Mouse (Mus musculus): ENCODE results near the gene Tmem59. TPM values are rescaled to one million over a fixed set of nuclear protein-coding genes. Genes with fewer than 3 reads are reported as not detected.

Tmem59 gene
- total and polyA plus RNA-seq, 3 experiments = 74.2 to 209 (median 89.2) TPM

DNA sequence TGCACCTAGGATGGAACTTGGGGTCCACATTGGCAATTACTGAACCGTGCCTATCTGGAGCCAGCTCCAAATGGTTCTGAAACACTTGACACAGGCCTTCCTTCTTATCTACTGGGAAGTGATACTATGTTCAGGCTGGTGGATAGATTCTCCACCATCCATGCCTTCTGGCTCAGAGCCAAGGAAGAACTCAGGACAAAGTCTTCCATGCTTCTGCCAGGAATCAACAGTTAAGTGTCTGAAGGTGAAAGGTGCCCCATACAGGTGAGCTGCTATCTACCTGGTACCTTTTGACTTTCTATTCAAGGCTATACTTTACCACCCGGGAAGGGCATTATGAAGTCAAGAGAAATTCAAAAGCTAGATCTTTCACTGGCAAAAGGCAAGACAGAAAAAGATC lies 60.1 kb downstream of the Tmem59 start:
- no peak for TF ChIP-seq CTCF (IDR thresholded peaks at IDR 0.05; ENCODE audit: low read depth, low read length)
- TF ChIP-seq GATA2 (IDR thresholded peaks at IDR 0.05; ENCODE audit: borderline replicate concordance, low read depth, low read length) = no peak
- TF ChIP-seq POLR2AphosphoS5 (IDR thresholded peaks at IDR 0.05; ENCODE audit: insufficient replicate concordance, low read depth, low read length) = no peak
- TF ChIP-seq TAL1 (conservative IDR thresholded peaks at IDR 0.05; ENCODE audit: low read depth, low read length) = no peak
- no peak for TF ChIP-seq GATA1 (IDR thresholded peaks at IDR 0.05; ENCODE audit: borderline replicate concordance, low read length)
- Histone ChIP-seq H3K4me3 (ENCODE audit: low read depth, low read length) (no peak overlapping the region), H3K36me3 (replicated peaks) (peaks cover 91% of the 10 kb centered on the region), H3K4me1 (ENCODE audit: insufficient read depth, low read depth, low read length) (no peaks in the 10 kb centered on the region), H3K27me3 (ENCODE audit: insufficient read depth, low read length) (no peaks in the 10 kb centered on the region), H3K9me3 (replicated peaks) (no peaks in the 10 kb centered on the region)
- DNase-seq (ENCODE audit: low spot score) (no peak), ATAC-seq (ENCODE audit: extremely low read depth, insufficient number of reproducible peaks, low FRiP score, poor library complexity, severe bottlenecking) (no peak)

DNA sequence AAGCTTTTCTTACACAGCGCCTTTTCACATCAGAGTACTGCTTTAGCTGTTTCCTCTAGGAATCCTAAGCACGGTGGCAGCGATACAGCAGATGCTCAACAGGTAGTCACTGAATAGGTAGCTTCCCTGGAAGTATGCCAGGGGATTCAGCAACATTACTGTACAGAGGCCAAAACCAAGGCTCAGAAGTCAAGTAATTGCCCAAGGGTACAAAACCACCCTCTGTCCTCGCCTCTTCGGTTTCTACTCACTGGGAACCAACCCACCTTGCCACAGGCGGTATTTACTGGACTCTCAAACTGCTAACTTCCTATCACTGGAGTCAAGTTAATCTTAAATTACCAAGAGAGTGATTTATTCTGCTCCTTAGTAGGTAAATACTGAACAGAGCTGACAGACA lies 62.0 kb downstream of the Tmem59 start:
- Histone ChIP-seq H3K36me3 (replicated peaks) (peaks cover 86% of the 10 kb centered on the region), H3K27me3 (ENCODE audit: insufficient read depth, low read length) (no peaks in the 10 kb centered on the region), H3K4me3 (ENCODE audit: low read depth, low read length) (no peak overlapping the region), H3K9me3 (replicated peaks) (no peaks in the 10 kb centered on the region), H3K4me1 (ENCODE audit: insufficient read depth, low read depth, low read length) (peaks cover 3% of the 10 kb centered on the region; the same call in 1 of the 2 replicates)
- DNase-seq (ENCODE audit: low spot score) = no peak
- ATAC-seq (ENCODE audit: extremely low read depth, insufficient number of reproducible peaks, low FRiP score, poor library complexity, severe bottlenecking) = no peak
- TF ChIP-seq GATA2 (IDR thresholded peaks at IDR 0.05; ENCODE audit: borderline replicate concordance, low read depth, low read length) (no peak), TAL1 (conservative IDR thresholded peaks at IDR 0.05; ENCODE audit: low read depth, low read length) (no peak), POLR2AphosphoS5 (IDR thresholded peaks at IDR 0.05; ENCODE audit: insufficient replicate concordance, low read depth, low read length) (no peak), CTCF (IDR thresholded peaks at IDR 0.05; ENCODE audit: low read depth, low read length) (no peak), GATA1 (IDR thresholded peaks at IDR 0.05; ENCODE audit: borderline replicate concordance, low read length) (no peak)

DNA sequence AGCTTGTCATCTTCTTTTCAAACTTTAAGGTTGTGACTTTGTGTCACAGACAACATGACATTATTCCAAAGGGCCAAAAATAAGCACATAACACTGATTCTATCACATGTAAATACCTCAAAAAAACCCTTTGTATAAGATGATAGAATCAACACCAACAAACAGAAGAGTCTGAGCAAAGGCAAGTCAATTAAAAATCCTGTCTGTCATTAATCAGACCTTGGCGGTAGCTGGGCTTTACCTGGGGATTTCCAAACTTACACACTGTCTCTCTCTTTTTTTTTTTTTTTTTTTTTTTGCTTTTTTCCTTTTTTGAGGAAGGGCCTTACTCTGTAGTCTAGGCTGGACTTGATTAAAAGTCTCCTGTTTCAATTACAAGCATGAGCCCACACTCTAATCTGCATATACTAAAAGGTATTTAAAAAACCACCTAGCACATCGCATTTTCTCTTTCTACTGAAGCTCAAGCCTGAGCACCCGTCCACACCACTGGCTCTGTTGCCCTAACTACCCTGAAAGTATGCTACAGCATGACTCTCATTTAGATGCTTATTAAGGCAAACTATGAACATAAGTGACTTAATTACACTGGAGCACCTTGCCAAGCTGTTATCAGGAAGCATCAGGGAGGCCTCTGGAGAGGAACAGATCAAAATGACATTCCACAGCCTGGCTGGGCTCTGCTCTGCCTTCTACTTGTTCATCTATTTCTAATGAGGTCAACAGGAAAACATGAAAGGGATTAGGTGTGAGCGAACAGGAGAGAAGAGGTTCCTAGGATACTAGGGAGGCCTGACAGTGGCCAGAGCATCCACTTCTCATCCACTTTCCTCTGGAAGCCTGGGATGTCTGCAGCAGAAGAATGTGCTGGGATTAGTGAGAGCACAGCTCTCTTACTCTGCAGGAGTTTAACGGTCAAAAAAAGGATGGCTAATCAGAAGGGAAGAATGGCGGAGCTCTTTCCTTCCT lies 65.5 kb downstream of the Tmem59 start:
- H3K36me3 ChIP-seq (replicated peaks) = peaks cover 72% of the 10 kb centered on the region
- no peaks in the 10 kb centered on the region for H3K27me3 ChIP-seq (ENCODE audit: insufficient read depth, low read length)
- ATAC-seq (ENCODE audit: extremely low read depth, insufficient number of reproducible peaks, low FRiP score, poor library complexity, severe bottlenecking) = no peak
- no peak for DNase-seq (ENCODE audit: low spot score)
- H3K9me3 ChIP-seq (replicated peaks) = no peaks in the 10 kb centered on the region
- H3K4me1 ChIP-seq (ENCODE audit: insufficient read depth, low read depth, low read length) = peaks cover 10% of the 10 kb centered on the region; the same call in 1 of the 2 replicates
- TF ChIP-seq GATA1 (IDR thresholded peaks at IDR 0.05; ENCODE audit: borderline replicate concordance, low read length) (no peak), CTCF (IDR thresholded peaks at IDR 0.05; ENCODE audit: low read depth, low read length) (no peak), GATA2 (IDR thresholded peaks at IDR 0.05; ENCODE audit: borderline replicate concordance, low read depth, low read length) (no peak), TAL1 (conservative IDR thresholded peaks at IDR 0.05; ENCODE audit: low read depth, low read length) (no peak), POLR2AphosphoS5 (IDR thresholded peaks at IDR 0.05; ENCODE audit: insufficient replicate concordance, low read depth, low read length) (no peak)
- no peak overlapping the region for H3K4me3 ChIP-seq (ENCODE audit: low read depth, low read length)

DNA sequence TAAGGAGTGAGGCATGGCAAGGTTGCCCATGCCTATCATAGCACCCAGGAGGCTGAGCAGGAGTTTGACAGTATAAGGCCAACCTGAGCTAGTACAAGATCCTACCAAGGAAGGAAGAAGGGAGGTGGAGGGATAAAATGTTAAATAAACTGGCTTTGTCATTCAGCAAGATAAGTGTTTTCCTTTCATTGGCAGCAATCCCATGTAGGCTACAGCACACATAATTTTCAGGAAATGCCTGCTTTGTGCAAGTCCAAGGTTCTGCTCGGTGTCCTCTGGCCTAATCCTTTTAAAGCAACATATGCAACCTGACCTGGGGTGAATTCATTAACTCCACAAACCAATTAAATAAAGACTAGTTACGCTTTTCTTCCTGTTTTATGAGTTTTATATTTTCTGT lies 67.2 kb downstream of the Tmem59 start:
- ATAC-seq (ENCODE audit: extremely low read depth, insufficient number of reproducible peaks, low FRiP score, poor library complexity, severe bottlenecking) (no peak), DNase-seq (ENCODE audit: low spot score) (no peak)
- no peak for TF ChIP-seq POLR2AphosphoS5 (IDR thresholded peaks at IDR 0.05; ENCODE audit: insufficient replicate concordance, low read depth, low read length)
- no peak for TF ChIP-seq CTCF (IDR thresholded peaks at IDR 0.05; ENCODE audit: low read depth, low read length)
- no peak for TF ChIP-seq TAL1 (conservative IDR thresholded peaks at IDR 0.05; ENCODE audit: low read depth, low read length)
- no peak for TF ChIP-seq GATA1 (IDR thresholded peaks at IDR 0.05; ENCODE audit: borderline replicate concordance, low read length)
- no peak for TF ChIP-seq GATA2 (IDR thresholded peaks at IDR 0.05; ENCODE audit: borderline replicate concordance, low read depth, low read length)
- Histone ChIP-seq H3K4me3 (ENCODE audit: low read depth, low read length) (no peak overlapping the region), H3K36me3 (replicated peaks) (peaks cover 60% of the 10 kb centered on the region), H3K9me3 (replicated peaks) (no peaks in the 10 kb centered on the region), H3K27me3 (ENCODE audit: insufficient read depth, low read length) (no peaks in the 10 kb centered on the region), H3K4me1 (ENCODE audit: insufficient read depth, low read depth, low read length) (peaks cover 25% of the 10 kb centered on the region)

DNA sequence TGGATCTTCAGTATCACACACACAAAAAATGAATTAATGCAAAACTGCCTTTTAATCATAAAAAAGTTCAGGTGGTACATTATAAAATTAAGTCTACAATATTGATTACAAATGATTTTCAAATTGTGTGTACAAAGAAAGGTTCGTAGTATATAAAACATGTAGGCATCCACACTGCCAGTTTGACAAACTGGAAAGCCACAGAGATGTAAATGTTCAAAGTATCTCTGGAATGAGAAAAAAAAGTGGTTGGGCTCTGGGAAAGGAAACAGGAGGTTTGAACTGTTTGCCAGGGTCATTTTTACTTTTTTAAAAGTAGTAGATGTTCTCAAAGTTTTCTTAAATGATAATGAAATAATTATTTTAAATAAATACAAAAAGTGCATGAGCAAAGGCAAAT lies 67.8 kb downstream of the Tmem59 start:
- Histone ChIP-seq H3K4me3 (ENCODE audit: low read depth, low read length) (no peak overlapping the region), H3K9me3 (replicated peaks) (no peaks in the 10 kb centered on the region), H3K4me1 (ENCODE audit: insufficient read depth, low read depth, low read length) (peaks cover 31% of the 10 kb centered on the region), H3K27me3 (ENCODE audit: insufficient read depth, low read length) (no peaks in the 10 kb centered on the region), H3K36me3 (replicated peaks) (peaks cover 53% of the 10 kb centered on the region)
- TF ChIP-seq CTCF (IDR thresholded peaks at IDR 0.05; ENCODE audit: low read depth, low read length) (no peak), TAL1 (conservative IDR thresholded peaks at IDR 0.05; ENCODE audit: low read depth, low read length) (no peak), GATA2 (IDR thresholded peaks at IDR 0.05; ENCODE audit: borderline replicate concordance, low read depth, low read length) (no peak), POLR2AphosphoS5 (IDR thresholded peaks at IDR 0.05; ENCODE audit: insufficient replicate concordance, low read depth, low read length) (no peak), GATA1 (IDR thresholded peaks at IDR 0.05; ENCODE audit: borderline replicate concordance, low read length) (no peak)
- no peak for ATAC-seq (ENCODE audit: extremely low read depth, insufficient number of reproducible peaks, low FRiP score, poor library complexity, severe bottlenecking)
- no peak for DNase-seq (ENCODE audit: low spot score)

DNA sequence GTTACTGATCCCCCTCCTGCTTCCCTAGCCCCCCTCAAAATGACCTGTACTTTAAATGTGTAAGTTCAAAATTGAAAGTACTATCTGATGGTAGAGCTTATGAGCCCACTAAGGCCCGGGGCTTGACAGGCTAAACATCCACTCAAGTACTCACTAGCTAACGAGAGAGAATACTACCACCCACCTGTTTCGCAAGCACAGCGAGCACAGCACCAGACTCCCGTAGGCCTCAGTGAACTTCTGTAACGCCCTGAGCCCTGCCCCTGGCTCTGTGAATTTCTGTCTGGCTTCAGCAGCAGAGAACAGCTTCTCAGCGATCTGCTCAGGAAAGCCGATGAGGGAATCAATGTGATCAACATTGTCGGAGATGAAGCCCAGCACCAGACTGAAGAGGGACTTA lies 68.9 kb downstream of the Tmem59 start:
- no peaks in the 10 kb centered on the region for H3K9me3 ChIP-seq (replicated peaks)
- no peak for DNase-seq (ENCODE audit: low spot score)
- H3K27me3 ChIP-seq (ENCODE audit: insufficient read depth, low read length) = no peaks in the 10 kb centered on the region
- ATAC-seq (ENCODE audit: extremely low read depth, insufficient number of reproducible peaks, low FRiP score, poor library complexity, severe bottlenecking) = no peak
- H3K4me3 ChIP-seq (ENCODE audit: low read depth, low read length) = no peak overlapping the region
- H3K36me3 ChIP-seq (replicated peaks) = peaks cover 46% of the 10 kb centered on the region
- peaks cover 41% of the 10 kb centered on the region for H3K4me1 ChIP-seq (ENCODE audit: insufficient read depth, low read depth, low read length)
- TF ChIP-seq CTCF (IDR thresholded peaks at IDR 0.05; ENCODE audit: low read depth, low read length) (no peak), TAL1 (conservative IDR thresholded peaks at IDR 0.05; ENCODE audit: low read depth, low read length) (no peak), POLR2AphosphoS5 (IDR thresholded peaks at IDR 0.05; ENCODE audit: insufficient replicate concordance, low read depth, low read length) (no peak), GATA2 (IDR thresholded peaks at IDR 0.05; ENCODE audit: borderline replicate concordance, low read depth, low read length) (no peak), GATA1 (IDR thresholded peaks at IDR 0.05; ENCODE audit: borderline replicate concordance, low read length) (no peak)
